Mouse (Mus musculus): ENCODE measurements at regions not wholly inside any gene's neighbourhood (a gene's known extent, or its start where the extent isn't known, plus 50 kb on each side); places are given as distances from the start of the nearest gene placed in this dataset.

GRCm38 (mm10) chr6:31317741-31318225, 80.8 kb upstream of the Mkln1 start:
- no peak for DNase-seq (ENCODE audit: low spot score in 2 of 2)

DNA sequence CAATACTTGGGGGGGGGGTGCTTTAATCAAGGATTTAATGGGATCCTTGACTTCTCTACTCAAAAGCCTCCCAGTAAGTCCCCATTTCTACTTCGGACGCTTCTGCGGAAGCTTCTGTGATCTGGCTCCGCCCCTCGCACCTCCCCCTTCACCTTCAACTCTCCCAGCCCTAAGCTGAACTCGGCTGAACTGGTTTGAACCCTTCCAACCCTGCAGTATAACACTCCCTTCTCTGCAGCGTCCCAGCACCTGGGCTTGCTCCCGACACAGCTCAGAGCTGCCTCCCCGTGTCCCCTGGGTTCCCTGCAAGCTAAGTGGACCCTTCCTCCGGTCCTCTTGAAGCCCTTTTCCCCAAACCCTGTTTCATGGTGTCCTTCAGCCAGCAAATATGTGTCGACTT, 80.0 kb upstream of the Mkln1 start:
- no peak for DNase-seq (ENCODE audit: low spot score in 2 of 2)

GRCm38 (mm10) chr6:31319431-31319830, 79.1 kb upstream of the Mkln1 start:
- DNase-seq (ENCODE audit: low spot score in 2 of 2) = no peak

GRCm38 (mm10) chr6:31320141-31320830, 78.2 kb upstream of the Mkln1 start:
- DNase-seq (ENCODE audit: low spot score in 2 of 2) = no peak

DNA sequence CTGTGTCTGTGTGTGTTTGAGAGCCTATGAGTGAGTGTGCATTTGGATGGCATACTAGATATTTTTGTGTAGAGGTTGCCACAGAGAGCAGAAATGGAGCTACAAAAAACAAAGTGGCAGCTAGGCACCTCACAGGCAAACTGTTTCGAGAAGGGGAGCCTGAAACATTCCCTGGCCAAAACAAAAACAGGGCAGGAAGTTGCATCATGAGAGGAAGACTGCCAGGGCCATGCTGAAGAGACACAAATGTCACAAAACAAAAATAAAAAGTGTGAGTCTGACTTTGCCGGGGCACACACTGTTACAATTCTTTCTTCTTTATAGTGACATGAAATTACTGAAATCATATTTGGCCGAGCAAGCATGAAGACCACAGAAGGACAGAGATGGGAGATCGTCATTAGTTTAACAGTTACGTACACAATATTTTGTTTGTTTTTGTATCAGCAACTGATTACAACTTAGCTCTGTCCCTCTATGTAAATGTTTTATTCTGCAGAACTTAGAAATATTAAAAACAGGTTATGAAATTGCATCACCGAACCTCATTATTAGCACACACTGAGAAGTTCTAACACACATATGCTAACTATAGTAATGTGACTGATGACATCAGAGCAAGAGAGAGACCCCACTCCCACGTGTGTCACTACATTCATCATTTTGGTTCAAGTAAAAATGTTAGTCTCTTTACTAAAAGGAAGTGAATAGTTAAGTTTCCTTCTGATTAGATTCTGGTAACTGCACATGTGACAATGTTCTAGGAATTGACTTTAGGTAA, 77.3 kb upstream of the Mkln1 start:
- DNase-seq (ENCODE audit: low spot score in 2 of 2) = no peak

DNA sequence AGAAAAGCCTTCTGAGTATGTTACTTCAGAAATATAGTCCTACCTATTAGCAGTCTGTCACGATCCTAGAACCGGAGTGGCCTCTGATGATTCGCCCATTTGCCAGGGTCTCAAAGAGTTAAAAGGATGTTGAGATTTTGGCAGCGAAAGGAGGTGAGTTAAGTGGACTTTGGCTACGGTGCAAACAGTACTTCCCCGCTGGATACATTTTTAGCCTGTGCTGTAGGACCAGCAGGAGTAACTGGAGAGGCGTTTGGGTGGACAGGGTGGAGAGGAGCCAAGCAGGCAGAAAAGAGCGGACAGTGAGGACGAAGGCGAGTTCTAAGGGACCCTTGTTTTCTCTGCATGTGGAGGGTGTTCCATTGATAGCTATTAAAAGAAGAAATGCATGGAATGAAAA, 76.6 kb upstream of the Mkln1 start:
- DNase-seq (ENCODE audit: low spot score in 2 of 2) = no peak

DNA sequence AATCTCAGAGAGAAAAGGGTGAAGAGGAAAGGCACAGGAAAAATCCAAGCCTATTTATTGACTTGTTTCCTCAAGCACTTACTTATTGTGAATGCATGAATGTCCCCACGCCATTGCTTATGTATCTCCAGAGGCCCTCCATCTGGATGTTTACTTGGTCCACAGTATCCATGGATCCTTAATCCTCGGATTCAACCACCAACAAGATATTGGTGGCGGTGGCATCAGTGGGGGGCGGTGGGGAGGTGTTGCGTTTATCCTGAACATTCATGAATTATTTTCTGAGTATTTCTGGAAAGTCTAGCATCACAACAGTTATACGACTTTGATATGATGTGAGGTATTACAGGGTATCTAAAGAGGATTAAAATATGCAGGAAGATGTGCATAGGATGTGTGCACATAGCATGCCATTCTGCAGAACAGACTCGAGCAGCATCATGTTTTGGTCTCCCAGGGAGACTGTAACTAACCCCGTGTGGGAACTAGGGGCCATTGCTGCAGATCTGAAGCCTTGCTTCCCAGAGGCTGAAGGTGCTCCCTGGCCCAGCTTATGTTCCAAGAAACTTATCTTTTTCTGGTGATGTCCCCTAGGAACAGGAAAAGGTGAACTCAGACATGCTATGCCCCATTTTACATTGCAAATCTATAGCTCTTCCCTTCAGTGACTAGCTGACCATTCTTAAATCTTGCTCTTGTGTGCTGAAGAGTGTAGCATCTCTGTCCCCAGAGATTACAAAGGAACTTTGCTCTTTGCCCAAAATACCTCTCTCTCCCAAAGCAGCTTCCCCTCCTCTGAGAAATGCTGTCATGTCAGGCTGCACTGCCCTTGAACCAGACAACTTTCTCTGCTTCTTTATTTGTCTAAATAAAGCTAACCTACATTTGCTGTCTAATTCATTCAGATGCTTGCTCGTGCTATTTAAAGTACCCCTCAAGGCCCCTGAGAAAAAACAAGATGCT, 75.0 kb upstream of the Mkln1 start:
- no peak for DNase-seq (ENCODE audit: low spot score in 2 of 2)

DNA sequence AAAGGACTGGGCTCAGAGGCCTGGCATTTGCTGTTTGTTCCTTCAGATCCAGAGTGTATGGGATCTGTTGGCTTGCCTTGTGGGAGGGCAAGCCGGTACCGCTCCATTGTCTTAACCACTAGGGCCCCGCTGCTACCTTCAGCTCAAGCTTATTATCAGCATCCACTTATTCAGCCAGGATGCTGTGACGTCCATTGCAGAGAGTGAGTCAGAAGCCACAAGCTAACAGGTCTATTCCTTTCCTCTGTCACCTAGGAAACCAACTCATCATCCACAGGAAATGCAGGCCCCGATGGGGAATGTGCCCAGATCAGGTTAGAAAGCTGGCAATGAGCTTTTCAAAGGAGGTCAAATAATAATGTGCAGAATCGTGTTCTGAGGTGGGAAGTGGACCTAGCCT, 73.8 kb upstream of the Mkln1 start:
- peak; percentile 72 to 78 for DNase-seq (ENCODE audit: low spot score in 2 of 2)

- no peak for DNase-seq (ENCODE audit: low spot score in 2 of 2)
Observed at GRCm38 (mm10) chr6:31325621-31326020, 72.9 kb upstream of the Mkln1 start.

DNA sequence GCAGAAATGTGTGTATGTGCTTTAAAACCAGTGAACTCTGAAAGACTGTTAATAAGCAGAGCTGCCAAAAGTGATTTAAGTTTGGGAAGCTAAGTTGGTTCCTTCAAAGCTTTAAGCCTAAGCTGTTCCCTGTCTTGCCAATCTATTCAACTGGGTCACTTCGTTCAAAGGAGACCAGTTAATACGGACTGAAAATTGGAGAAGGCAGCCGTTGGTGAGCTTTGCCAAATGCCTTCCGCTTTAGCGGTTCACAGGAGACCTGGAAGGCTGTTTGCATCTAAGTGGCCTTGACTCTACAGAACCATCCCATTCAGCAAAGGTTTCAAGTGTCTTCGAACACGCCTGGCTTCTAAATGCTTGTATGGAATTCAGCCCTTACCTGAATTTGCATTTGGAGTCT, 68.2 kb upstream of the Mkln1 start:
- no peak for DNase-seq (ENCODE audit: low spot score in 2 of 2)

- DNase-seq (ENCODE audit: low spot score in 2 of 2) = no peak
Observed at GRCm38 (mm10) chr6:31330868-31331267, 67.7 kb upstream of the Mkln1 start.

- DNase-seq (ENCODE audit: low spot score in 2 of 2) = peak; percentile 36 to 51
Observed at GRCm38 (mm10) chr6:31332254-31332653, 66.3 kb upstream of the Mkln1 start.

DNA sequence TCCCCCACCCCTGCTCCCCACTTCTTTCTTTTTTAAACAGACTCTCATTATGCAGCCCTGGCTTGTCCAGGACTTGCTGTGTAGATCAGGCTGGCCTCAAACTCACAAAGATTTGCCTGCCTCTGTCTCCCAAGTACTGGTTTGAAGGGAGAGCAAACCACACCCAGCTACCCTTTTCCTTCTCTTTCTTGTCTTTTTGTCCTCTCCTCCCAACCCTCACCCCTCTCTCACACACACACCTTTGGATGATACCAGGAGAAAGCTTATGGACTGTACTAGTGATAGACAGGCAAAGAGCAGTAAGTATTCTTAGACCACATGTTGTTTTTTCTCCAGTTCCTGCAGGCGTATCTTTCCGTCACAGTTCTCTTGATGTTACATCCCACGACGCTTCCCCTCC, 65.8 kb upstream of the Mkln1 start:
- no peak for DNase-seq (ENCODE audit: low spot score in 2 of 2)

- no peak for DNase-seq (ENCODE audit: low spot score in 2 of 2)
Observed at GRCm38 (mm10) chr6:31333228-31333922, 65.2 kb upstream of the Mkln1 start.

GRCm38 (mm10) chr6:31334086-31334485, 64.4 kb upstream of the Mkln1 start:
- no peak for DNase-seq (ENCODE audit: low spot score in 2 of 2)

DNA sequence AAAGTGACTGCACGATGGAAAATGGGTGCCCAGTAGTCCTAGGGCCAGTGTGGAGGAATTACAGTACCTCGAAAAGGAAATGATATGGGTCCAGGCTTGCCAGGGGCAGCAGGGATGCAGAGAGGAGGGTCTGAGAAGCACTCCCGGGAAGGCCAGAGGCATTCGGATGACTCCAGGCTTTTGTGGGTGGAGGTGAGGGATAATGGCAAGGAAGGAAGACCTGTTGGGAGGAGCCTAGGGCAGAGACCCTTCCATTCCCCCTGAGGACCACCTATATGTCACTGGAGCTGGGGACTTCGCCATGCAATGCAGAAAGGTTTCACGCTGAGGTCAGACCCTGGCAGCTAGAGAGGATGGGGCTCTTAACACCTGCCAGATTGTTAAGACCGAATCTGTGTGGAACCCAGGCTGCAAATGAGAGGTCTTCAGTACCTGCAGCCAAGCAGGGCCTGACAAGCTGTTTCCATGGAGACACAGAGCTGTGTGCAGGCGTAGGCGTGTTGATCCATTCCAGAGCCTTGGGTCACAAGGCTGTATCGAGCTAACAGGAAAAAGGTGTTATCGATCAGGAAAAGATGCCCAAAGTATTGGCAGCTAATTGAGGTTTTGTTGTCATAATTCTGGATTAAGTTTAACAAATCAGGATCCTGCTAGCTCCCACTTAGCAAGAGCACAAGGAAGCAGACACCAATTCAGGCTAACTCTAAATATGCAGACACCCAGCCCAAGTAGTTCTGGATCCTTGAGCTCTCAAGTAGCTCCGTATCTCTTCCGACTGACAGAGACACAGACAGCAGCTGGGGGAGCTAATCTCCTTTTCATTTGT, 59.2 kb upstream of the Mkln1 start:
- DNase-seq (ENCODE audit: low spot score in 2 of 2) = peak in 1 of 2 experiments; percentile 48

DNA sequence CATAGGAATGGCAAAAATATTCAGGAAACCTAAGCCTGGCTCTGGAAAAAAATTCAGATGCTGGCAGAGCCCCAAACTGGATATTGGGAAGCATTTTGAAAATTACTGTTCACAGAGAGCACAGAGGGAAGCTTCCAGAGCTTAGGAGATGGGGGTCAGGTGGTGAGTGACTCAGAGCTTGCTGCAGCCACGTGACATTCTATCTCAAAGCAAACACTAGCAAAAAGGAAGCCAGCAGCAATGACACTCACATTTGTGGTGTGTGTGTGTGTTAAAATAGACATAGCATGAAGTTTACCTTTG, 58.6 kb upstream of the Mkln1 start:
- no peak for DNase-seq (ENCODE audit: low spot score in 2 of 2)

- no peak for DNase-seq (ENCODE audit: low spot score in 2 of 2)
Observed at GRCm38 (mm10) chr6:31345366-31346084, 53.0 kb upstream of the Mkln1 start.

- no peak for DNase-seq (ENCODE audit: low spot score in 2 of 2)
Observed at GRCm38 (mm10) chr6:31348333-31348732, 50.2 kb upstream of the Mkln1 start.

Data from right cerebral cortex, adult 2 months (tissue).